Mouse (Mus musculus) thymus, postnatal 4 days (tissue): Measurements from ENCODE around the gene Mfsd11.

Source experiments
- DNase-seq: peaks from one replicate; pipeline ENCODE4 v3.0.0; 2021

Gene Mfsd11

GRCm38 (mm10) chr11:116852291-116852890, at the start of gene Mfsd11:
Gene Mfsd11 (plus strand): TSS chr11:116852440.
- DNase-seq = peak; percentile 88

DNA sequence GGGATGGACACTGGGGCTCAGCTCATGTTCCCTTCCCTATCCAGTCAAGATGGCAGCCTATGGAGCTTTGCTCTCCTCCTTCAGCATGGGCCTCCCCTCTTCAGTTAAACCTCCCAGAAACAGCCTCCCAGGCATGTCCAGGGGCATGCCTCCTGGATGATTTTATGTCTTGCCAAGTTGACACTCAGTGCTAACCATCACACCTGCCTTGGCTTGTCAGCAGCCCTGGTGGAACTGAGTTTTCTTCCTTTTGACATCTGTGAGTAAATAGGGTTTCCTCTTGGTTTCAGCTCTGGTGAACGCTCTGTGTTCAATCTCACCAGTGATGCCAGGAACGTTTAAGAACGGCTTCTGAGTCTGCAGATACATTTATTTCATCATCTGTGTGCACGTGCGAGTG, 49.5 kb upstream of the Mfsd11 start:
- DNase-seq = no peak

- no peak for DNase-seq
Measured at GRCm38 (mm10) chr11:116806136-116807071, 45.8 kb upstream of the Mfsd11 start.

DNA sequence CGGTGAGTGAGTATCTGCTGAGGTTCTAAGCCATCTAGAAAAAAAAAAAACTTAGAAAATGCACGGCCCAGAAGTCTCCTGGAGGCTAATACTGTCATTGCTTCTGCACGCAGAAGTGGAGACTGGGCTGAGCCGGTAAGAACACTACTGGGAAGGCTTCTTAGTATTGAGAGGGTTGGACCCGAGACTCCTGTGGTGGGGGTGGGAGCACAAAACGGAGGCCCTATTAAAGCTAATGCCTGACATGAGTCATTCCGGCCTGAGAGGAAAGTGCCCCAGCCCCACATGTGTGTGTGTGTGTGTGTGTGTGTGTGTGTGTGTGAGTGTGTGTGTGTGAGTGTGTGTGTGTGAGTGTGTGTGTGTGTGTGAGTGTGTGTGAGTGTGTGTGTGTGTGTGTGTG, 45.1 kb upstream of the Mfsd11 start:
- no peak for DNase-seq

GRCm38 (mm10) chr11:116807526-116807925, 44.7 kb upstream of the Mfsd11 start:
- DNase-seq = no peak

DNA sequence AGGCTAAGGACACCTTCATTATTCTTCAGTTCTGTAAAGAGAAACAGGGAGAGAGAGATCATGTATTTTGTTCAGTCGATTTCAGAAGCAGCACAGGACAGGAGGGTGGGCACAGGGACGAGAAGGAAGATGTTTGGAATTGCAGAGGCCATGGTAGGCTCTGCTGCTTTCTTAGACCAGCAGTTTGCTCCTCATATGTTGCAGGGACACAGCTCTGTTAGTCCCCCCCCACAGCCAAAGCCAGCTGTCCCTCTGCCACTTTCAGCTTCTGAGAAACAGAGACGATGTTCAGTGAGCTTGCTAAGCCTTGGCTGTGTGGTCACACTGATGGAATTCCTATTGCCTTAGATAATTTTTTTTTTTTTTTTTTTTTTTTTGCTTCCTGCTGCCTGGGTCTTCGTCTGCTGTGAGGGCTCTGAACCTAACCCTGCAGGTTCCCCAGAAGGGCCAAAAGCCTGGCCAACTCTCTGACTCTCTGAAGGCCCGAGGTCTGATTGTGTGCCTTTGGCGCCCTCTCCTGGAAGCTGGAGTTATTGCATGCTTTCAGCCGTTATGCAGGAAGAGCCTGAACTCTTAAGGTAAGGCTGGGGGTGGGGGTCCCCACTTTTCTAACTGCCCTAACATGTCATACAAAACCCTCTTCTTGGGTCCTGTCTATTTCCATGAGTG, 44.2 kb upstream of the Mfsd11 start:
- peak; percentile 88 for DNase-seq

DNA sequence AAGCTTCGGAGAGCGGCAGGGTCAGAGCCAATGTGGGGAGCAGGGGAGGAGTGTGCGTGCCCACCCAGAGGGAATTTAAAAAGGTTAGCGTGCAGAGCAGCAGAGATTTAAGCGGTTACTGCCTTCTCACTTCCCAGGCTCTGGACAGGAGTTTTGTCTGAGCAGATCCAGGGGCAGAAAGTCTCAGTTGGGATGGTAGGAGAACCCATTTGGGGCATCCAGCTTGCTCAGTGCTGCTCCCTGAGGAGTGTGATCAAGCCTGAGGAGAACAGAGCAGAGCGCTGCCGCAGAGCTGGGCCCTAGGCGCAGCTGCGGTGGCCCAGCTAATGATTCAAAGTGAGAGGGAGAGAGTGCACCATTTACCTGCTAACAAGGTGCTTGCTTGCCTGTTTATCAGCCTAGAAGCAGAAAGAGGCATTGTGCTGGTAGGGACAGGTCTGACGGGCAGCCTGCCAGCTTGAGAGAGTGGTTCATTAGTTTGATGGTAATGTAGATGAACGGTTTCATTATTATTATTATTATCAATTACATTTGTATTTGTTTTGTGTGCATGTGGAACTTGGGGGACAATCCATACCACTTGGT, 43.3 kb upstream of the Mfsd11 start:
- no peak for DNase-seq

- no peak for DNase-seq
Measured at GRCm38 (mm10) chr11:116809520-116809919, 42.7 kb upstream of the Mfsd11 start.

DNA sequence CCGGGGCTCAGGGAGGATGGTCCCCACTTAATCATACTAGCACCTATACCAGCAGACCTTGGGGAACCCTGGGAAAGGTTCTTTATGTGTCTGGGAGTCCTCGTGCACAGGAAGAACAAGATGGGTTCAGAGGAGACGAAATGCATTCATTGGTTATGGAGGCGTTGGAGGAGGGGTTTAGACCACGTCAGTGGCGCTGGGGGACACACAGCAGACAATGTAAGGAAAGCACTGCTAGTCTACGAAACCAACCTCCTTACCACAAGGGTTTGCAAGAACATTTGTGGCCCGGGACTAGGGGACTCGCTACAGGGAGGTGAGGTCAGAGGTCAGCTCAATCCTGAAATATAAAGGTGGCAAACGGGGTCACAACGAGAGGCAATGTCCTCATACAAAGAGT, 41.7 kb upstream of the Mfsd11 start:
- no peak for DNase-seq

DNA sequence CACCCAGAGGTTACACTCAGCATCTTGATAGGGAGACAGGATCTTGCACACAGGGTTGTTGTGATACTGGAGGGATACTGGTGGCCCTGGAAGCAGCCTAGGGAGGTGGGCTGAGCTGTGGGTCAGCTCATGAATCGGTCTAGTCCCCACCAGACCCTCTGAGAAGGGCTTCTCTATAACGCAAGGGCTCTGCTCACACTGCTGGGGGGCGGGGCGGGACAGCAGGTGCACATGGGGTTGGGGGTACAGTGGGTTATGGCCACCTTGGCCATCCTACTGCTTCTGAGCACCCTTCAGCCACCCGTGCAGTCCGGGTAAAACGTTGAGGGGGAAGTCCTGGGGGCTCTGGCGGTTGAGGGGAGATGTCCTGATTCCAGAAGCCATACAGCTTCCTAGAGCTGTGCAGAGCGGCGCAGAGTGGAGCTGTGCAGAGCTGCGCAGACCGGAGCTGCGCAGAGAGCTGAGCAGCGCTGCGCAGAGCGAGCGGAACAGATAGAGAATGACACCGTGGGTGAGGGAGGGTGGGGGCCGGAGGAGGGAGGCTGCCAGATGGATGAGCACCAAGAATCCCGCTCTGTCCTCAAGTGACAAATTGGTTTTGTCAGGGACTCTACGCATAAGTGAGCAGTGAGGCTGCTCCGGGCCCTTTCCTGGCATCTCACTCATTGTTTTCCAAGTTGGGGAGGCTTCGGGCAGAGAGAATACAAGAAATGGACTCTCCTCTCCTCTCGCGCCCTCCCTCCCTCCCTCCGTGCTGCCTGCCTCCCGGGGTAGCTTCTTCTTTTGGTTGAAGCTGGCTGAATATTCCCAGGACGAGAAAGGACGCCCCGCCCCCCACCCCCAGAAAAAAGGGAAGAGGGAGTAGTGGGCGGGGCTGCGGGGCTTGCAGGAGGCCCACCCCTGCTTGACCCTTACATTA, 41.0 kb upstream of the Mfsd11 start:
- DNase-seq = peak; percentile 77

DNA sequence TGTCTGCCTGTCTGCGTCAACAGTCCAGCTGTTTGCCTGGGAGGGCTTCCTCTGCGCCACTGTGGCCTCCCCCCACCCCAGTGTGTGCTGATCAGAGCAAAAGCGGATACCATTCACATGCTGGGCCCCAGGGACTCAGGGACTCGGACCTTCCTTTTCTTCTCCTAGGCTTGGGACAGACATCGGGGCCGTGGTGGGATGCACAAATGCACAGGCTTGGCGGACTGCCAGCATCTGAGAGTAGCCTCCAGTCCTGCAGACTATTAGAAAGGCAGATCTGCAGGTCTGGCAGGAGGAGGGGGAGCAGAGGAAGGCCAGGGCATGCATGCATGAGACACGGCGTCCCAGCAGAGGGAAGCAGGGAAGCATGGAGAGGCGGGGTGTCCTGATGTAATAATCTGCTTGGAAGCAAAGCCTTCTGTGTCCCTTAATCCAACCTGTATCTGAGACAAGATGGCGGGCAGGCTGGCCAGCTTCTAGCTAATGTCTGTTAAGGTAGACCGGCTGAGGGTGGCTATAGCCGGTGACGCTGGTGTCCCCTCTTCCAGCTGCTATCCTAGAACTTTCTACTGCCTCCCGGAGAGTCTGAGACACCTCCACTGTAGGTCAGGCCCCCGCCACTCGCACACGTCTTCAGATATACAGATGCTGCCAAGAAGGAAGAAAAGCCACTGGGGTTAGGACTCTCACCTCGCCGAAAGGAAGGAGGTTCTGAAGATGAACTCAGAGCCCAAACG, 39.3 kb upstream of the Mfsd11 start:
- no peak for DNase-seq

DNA sequence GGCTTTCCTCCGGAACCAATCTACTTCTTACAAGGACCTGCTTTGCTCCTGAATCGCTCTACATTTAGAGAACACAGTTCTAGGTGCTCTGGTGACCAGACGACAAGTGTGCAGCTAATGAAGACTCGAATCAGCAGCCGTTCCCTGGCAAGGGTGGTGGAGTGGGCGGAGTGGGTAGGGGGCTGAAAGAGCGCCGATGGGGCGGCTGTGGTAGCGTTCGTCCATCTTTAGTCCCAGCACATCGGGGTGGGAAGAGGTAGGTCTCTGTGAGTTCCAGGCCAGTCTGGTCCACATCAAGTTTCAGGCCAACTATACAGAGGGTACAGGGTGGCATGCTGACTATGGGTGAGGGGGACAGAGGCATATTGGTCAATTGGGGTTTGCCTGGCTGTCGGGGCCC, 38.6 kb upstream of the Mfsd11 start:
- no peak for DNase-seq

DNA sequence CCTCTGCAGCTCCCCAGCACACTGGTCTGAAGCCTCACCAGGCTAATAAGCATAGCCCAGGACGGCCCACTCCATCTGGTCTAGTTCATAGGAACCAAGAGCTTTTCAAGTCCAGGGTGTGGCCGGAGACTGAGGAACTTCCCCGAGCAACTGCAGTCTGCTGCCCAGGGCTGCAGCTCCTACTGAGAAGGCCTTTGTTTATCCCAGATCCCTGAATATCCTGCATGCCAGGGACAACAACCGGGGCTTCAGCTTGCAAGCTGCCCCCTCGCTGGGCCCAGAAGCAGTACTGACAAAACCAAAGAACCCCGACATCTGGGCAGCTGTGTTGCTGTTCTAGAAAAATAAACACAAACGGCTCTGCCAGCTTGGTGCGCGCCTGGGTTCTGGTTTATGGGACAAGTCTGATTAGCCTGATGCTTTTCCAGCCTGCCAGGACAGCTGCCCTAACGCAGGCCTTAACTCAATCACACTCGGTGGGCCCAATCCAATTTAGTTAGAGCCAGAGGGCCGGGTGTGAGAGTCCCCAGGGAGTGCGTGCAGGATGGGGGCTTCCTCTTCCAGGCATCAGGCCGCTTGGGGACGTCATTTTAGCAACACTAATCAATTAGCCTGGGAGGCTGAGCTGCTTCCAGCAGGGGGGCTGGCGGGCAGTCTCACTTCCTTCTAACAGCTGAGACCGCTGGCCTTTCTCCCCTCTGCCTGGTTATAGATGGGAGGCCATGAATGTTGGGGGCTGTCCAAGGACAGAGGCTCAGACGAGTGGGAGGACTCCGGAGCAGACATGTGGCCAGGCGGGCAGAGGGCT, 38.0 kb upstream of the Mfsd11 start:
- DNase-seq = no peak

DNA sequence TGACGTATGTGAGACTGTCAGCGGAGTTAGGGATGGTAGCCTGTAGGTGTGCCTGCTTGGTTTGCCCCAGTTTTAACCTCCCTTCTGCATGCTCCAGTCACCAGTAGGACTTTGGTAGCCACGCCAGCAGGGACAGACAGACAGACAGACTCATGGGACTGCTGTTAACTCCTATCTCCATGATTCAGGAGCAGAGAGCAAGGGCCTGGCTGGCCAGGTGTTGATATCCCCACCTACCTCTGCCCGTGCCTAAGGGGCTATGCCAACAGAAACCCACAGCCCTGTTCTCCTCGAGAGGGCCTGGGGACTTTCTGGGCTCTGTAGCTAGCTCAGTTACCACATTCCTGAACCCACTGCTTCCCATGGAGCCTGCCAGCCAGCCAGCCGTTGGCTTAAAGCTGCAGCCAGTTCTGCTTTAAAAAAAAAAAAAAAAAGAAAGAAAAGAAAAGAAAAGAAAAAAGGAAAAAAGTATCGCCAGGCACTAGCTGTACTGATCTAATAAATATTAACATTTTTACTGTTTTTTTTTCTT, 37.3 kb upstream of the Mfsd11 start:
- DNase-seq = no peak

GRCm38 (mm10) chr11:116816769-116817168, 35.5 kb upstream of the Mfsd11 start:
- DNase-seq = no peak

DNA sequence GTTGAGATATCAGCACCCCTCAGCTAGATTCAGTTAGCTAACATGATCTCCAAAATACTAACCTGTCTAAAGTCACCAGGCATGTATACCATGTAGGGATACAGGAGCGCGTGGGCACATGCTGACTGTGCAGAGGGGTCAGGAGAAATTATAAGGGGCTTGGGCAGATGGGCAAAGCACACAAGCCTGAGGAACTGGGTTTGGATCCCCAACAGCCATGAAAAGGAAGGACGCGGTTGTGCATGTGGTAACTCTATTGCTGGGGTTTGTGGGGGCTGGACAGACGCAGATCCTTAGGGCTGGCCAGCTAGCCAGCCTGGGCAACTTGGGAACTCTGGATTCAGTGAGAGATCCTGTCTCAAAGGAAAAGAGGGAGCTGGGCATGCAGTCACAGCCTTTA, 34.7 kb upstream of the Mfsd11 start:
- no peak for DNase-seq

GRCm38 (mm10) chr11:116818722-116819121, 33.5 kb upstream of the Mfsd11 start:
- no peak for DNase-seq

DNA sequence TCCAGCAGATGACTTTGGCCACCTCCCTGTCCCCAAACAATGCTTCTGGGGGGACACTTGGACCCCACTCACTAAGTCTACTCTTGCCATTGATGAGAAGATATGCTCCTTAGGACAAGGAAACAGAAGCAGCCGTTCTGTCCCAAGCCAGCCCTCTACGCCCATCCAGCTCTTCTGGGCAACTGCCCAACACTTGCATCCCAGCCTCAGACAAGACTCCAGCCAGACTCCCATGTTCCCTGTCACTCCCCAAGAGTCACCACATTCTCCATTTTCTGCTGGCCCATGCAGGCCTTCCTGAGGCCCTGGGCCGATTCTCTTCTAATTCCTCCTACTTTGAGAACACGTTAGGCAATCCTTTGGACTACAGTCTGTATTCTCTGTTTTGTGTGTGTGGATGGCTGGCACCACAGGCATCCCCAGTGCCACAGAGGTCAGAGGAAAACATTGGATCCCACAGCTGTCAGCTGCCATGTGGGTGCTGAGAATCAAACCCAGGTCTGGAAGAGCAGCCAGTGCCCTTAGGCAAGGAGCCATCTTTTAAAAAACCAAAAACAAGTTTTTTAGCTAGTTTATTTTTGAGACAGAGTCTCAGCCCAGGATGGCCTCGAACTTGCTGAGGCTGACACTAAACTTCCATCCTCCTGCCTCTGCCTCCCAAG, 32.2 kb upstream of the Mfsd11 start:
- no peak for DNase-seq

DNA sequence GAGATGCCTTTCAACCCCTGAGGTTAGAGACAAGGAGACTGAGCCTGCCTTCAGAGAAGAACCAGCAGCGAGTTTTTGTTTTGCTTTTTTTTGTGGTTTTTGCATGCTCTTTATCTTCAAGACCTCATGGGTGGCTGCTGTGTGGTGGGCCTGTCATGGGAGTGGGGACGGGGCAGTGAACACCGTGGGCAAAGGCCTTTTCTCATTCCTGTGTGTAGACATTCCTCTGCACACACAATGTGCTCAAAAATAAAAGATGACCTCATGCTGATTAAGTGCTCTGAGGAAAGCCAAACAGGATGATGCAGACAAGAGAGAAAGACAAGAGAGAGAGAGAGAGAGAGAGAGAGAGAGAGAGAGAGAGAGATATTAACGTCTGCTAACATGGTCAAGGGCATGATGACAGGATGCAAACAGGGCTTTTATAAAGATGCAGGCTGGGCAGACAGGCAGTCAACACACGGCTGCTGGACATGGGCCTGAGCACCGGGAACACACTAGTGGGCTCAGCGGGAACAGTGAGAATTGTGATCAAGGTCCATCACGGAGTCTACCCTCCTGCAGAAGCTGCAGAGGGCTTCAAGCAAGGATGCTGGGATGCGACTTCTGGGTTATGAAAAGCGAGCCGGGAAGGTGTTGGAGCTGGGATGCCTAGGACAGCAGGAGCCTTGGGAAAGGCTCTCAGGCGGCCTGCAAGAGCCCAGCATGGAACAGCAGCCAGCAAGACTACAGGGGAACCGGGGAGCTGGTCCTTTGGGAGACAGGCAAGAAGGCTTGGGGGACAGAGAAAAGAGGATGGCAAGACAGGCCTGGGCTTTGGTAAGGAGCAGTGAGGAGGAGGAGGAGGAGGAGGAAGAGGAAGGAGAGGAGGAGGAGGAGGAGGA, 30.9 kb upstream of the Mfsd11 start:
- no peak for DNase-seq
